Mouse (Mus musculus): ENCODE results near the gene Cabp4.
A peak's percentile ranks its signal among the peaks of the same experiment; 100 is the strongest.

Gene Cabp4

GRCm38 (mm10) chr19:4166678-4167476 is 23.0 kb upstream of the Cabp4 start:
- no peak for DNase-seq (ENCODE audit: extremely low read depth, insufficient read length, low spot score)

GRCm38 (mm10) chr19:4164721-4165120 is 20.9 kb upstream of the Cabp4 start:
- DNase-seq (ENCODE audit: extremely low read depth, insufficient read length, low spot score), result no peak

GRCm38 (mm10) chr19:4164100-4164499 is 20.3 kb upstream of the Cabp4 start:
- DNase-seq (ENCODE audit: extremely low read depth, insufficient read length, low spot score), result no peak

GRCm38 (mm10) chr19:4163543-4163887 is 19.7 kb upstream of the Cabp4 start:
- DNase-seq (ENCODE audit: extremely low read depth, insufficient read length, low spot score), result no peak

- peak; percentile 85 for DNase-seq (ENCODE audit: extremely low read depth, insufficient read length, low spot score)
Measured at GRCm38 (mm10) chr19:4162646-4163542, 19.1 kb upstream of the Cabp4 start, which contains the start of gene Rps6kb2. Rps6kb2 (minus strand) TSS chr19:4163354.

GRCm38 (mm10) chr19:4159049-4159448 is 15.2 kb upstream of the Cabp4 start:
- no peak for DNase-seq (ENCODE audit: extremely low read depth, insufficient read length, low spot score)

GRCm38 (mm10) chr19:4156771-4157170 is 12.9 kb upstream of the Cabp4 start:
- no peak for DNase-seq (ENCODE audit: extremely low read depth, insufficient read length, low spot score)

GRCm38 (mm10) chr19:4156073-4156579 is 12.3 kb upstream of the Cabp4 start:
- DNase-seq (ENCODE audit: extremely low read depth, insufficient read length, low spot score), result no peak

GRCm38 (mm10) chr19:4155223-4156072 is 11.6 kb upstream of the Cabp4 start:
- DNase-seq (ENCODE audit: extremely low read depth, insufficient read length, low spot score), result no peak

- DNase-seq (ENCODE audit: extremely low read depth, insufficient read length, low spot score), result no peak
Measured at GRCm38 (mm10) chr19:4154437-4155222, 10.8 kb upstream of the Cabp4 start.

GRCm38 (mm10) chr19:4153232-4153654 is 9.4 kb upstream of the Cabp4 start, which contains the start of gene Ptprcap:
Ptprcap (plus strand) TSS chr19:4153604.
- no peak for DNase-seq (ENCODE audit: extremely low read depth, insufficient read length, low spot score)

- no peak for DNase-seq (ENCODE audit: extremely low read depth, insufficient read length, low spot score)
Measured at GRCm38 (mm10) chr19:4152445-4153231, 8.8 kb upstream of the Cabp4 start.

- DNase-seq (ENCODE audit: extremely low read depth, insufficient read length, low spot score), result no peak
Measured at GRCm38 (mm10) chr19:4151898-4152297, 8.1 kb upstream of the Cabp4 start.

- DNase-seq (ENCODE audit: extremely low read depth, insufficient read length, low spot score), result no peak
Measured at GRCm38 (mm10) chr19:4151488-4151860, 7.6 kb upstream of the Cabp4 start.

GRCm38 (mm10) chr19:4150567-4151487 is 7.0 kb upstream of the Cabp4 start:
- DNase-seq (ENCODE audit: extremely low read depth, insufficient read length, low spot score), result no peak

- no peak for DNase-seq (ENCODE audit: extremely low read depth, insufficient read length, low spot score)
Measured at GRCm38 (mm10) chr19:4149764-4150461, 6.1 kb upstream of the Cabp4 start.

- no peak for DNase-seq (ENCODE audit: extremely low read depth, insufficient read length, low spot score)
Measured at GRCm38 (mm10) chr19:4149283-4149682, 5.5 kb upstream of the Cabp4 start.

Measured in 3134 (cell line).